Mouse (Mus musculus) right cerebral cortex, postnatal 14 days (tissue): ENCODE results near the gene Vamp3.
A peak's percentile ranks its signal among the peaks of the same experiment; 100 is the strongest.
"Not testable (repeated sequence)": the region's sequence is repeated elsewhere in the genome, so short reads cannot be mapped to it uniquely, and the experiment has no call there.

Experiments used
- DNase-seq: peaks from one replicate; pipeline ENCODE4 v3.0.0; 2022

The Vamp3 gene

GRCm38 (mm10) chr4:151044037-151044943, 13.5 kb downstream of the Vamp3 start, which contains the start of gene Per3:
Gene Per3, minus strand, starts transcription at chr4:151044665.
- peak; percentile 99 for DNase-seq

- no peak for DNase-seq
Observed at GRCm38 (mm10) chr4:151043281-151043680, 14.5 kb downstream of the Vamp3 start.

DNA sequence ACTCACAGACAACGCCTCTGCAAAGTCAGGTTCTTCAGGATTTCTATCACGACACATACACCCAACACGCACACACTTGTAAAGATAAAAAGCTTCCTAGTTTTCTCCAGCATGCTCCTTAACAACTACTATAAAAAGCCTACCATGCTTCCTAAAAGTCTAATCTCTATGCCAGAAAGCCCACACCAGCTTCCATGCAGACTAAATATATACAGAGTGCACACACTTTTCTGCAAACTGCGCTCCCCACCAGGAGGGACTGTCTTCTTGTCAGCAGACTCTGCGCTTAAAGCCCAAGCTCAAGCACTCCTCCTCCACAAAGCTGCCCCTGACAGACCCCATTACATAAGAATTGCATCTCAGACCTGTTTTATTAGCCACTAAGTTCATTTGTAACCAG, 16.3 kb downstream of the Vamp3 start:
- DNase-seq, result no peak

DNA sequence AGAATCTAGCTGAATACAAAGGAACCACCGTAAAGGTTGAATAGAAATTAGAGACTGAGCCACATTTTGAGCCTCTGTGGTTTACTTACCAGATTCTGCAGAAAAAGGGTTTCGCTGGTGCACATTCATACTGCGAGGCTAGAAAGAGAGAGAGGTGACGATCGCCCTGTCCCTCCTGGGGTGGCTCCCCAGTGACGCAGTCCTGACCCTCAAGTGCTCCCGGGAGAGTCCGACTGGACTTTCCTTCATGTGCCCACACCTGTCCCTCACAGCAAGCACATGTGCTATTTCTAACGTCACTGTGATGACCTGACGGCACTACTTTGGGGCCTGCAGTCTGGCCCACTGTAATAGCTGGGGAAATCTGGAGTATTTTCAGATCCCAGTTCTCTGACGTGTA, 20.0 kb downstream of the Vamp3 start:
- DNase-seq, result no peak

DNA sequence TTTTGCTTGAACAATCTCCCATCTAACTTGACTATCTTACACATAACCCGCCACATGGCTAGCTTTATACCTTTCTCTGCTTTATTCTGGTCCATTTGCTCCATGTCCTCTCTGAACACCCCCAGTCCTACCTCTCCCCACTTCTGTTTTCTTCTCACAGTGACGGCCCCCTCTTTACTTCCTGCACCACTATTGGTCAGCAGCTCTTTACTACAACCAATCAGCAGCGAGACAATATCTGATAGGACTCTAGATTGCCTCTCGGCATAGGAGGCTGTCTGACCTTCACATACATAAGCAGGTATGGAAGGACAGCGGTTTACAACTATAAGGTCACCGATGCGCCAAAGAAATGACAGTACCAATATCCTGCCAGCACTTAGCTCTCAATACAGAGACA, 21.2 kb downstream of the Vamp3 start:
- DNase-seq, result no peak

GRCm38 (mm10) chr4:151027001-151027400, 30.8 kb downstream of the Vamp3 start:
- DNase-seq, result no peak

DNA sequence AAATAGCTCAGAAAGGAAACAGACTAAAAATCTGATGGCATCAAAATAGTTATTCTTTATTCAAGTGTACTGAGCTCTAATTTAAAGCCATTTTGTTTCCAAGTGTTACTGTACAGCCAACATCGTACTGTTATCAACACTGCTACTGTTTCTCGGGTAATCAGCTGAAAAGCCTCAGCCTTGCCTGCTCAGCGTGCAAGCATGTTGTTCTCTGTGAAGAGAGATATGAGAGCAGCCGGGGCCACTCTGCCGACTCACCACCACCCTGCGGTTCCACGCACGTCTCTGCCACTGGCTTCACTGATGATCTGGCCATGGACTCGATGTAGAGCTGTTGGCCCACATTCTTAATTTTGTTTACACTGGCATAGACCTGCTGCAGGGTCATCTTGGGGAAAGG, 33.6 kb downstream of the Vamp3 start:
- DNase-seq, result no peak

DNA sequence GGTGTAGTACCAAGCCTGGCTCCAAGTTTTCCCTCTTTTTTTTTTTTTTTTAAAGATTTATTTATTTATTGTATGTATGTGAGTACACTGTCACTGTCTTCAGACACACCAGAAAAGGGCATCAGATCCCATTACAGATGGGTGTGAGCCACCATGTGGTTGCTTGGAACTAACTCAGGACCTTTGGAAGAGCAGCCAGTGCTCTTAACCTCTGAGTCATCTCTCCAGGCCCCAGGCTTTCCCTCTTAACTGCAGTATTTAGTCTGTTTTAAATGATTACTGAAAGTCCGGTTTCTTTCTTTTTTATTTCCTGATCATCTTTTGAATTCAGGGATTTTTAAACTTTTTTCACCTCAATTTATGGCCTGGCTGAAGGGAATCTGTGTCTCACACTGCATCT, 40.4 kb downstream of the Vamp3 start:
- not testable (repeated sequence) for DNase-seq

DNA sequence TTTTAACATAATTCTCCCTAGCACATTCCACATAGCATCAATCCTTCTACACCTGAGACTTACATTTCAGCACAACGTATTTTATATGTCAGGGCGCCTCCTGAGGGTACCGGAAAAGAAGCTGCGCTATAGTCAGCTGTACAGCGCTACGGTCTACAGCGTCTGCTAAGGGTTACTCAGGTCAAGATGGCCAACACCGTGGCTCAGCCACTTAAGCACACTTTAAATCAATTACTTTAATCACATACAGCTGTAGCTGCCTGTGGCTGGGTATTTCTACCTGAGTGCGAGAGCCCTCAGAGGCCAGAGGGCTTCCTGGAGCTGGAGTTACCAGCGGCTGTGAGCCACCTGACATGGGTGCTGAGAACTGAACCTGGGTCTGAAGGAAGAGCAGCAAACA, 41.8 kb downstream of the Vamp3 start:
- no peak for DNase-seq

DNA sequence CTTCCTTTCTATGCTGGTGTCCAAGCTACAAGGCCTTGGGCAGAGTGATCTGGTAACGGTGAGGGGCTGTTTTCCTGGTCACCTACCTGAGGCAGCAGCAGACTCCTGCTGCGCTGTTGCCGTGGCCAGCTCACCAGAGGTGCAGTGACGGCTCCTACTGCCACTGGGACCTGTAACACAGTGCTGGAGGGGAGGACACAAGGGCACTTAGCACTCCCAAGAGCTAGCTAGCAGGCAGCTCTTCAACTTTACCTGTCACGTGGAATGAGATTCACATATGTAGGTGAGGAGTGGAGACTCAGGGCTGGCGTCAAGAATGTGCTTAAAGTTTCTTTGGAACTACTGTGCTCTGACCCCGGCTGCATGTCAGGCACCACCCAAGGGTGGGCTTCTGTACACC, 47.4 kb downstream of the Vamp3 start:
- DNase-seq, result no peak

GRCm38 (mm10) chr4:151006945-151007344, 50.8 kb downstream of the Vamp3 start:
- DNase-seq, result peak; percentile 55

DNA sequence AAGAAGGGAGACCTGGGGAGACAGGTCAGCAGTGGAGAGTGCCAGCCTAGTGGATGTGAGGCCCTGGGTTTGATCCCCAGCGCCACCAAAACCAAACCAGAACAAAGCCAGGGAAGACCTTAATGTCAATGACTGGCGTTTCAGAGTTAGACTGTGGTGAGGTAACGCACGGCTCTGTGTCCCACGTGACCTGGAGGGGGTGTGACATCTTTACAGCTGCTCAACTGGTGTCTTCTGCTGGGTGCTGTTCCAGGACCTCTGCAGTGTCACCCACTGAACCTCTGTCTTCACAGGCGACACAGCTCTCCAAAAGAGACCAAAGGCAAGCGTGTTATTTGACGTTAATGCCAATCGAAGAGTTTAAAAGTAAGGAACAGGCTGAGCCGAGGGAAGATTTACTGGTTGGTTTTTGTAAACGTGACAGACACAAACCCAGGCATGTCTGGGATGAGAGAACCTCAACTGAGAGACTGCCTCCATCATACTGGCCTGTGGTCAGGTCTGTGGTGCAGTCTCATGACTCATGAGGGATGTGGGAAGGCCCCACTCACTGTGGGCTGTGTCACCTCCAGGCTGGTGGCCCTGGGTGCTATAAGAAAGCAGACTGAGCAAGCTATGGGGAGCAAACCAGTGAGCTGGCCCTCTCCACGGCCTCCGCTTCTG, 52.0 kb downstream of the Vamp3 start:
- no peak for DNase-seq

GRCm38 (mm10) chr4:151001397-151001796, 56.4 kb downstream of the Vamp3 start:
- DNase-seq, result no peak

- DNase-seq, result no peak
Observed at GRCm38 (mm10) chr4:150998626-150999025, 59.1 kb downstream of the Vamp3 start.
